Mouse (Mus musculus) kidney, postnatal 0 days (tissue): Measurements from ENCODE around the gene Uba7. TPM values are rescaled to one million over a fixed set of nuclear protein-coding genes. Genes with fewer than 3 reads are reported as not detected.

Experiments used
- ATAC-seq: fragments of 200-750 bp; cut with Nextera tagmentation; replicated peaks from 2 replicates; pipeline ENCODE4 v1.8.0; 2017; ENCODE audit warnings: low read depth, moderate number of reproducible peaks, moderate TSS enrichment, moderate library complexity; ENCODE audit not compliant: low FRiP score
- DNase-seq: peaks from one replicate; pipeline ENCODE4 v3.0.0-alpha.2; 2016; ENCODE audit warnings: low spot score
- H3K27ac ChIP-seq: fragments of 300-500 bp; sonication (generic); 2 replicates; pipeline ENCODE4 v1.5.1; 2014; ENCODE audit warnings: mild to moderate bottlenecking
- H3K27me3 ChIP-seq: fragments of 300-500 bp; sonication (generic); 2 replicates; pipeline ENCODE4 v1.6.1; 2014; ENCODE audit warnings: low read length, mixed read lengths; ENCODE audit not compliant: insufficient read depth
- H3K36me3 ChIP-seq: fragments of 300-500 bp; sonication (generic); 2 replicates; pipeline ENCODE4 v1.6.1; 2014; ENCODE audit warnings: low read length, mixed read lengths; ENCODE audit not compliant: insufficient read depth
- H3K4me1 ChIP-seq: fragments of 300-500 bp; sonication (generic); replicated peaks from 2 replicates; pipeline ENCODE4 v1.6.1; 2014; ENCODE audit warnings: antibody characterized with exemption, low read length, mixed read lengths; ENCODE audit not compliant: insufficient read depth
- H3K4me2 ChIP-seq: fragments of 300-500 bp; sonication (generic); 2 replicates; pipeline ENCODE4 v1.6.1; 2014; ENCODE audit warnings: mild to moderate bottlenecking, low read length, moderate library complexity, mixed read lengths
- H3K4me3 ChIP-seq: fragments of 300-500 bp; sonication (generic); replicated peaks from 2 replicates; pipeline ENCODE4 v1.5.1; 2014; ENCODE audit warnings: low read depth, low read length
- H3K9ac ChIP-seq: fragments of 300-500 bp; sonication (generic); 2 replicates; pipeline ENCODE4 v1.6.1; 2014; ENCODE audit warnings: low read depth, low read length
- H3K9me3 ChIP-seq: fragments of 300-500 bp; sonication (generic); replicated peaks from 2 replicates; pipeline ENCODE4 v1.6.1; 2016; ENCODE audit warnings: low read length, inconsistent platforms, mixed read lengths
- CTCF ChIP-seq: IDR thresholded peaks from 2 replicates; pipeline ENCODE4 v1.5.1; 2016; ENCODE audit warnings: antibody characterized with exemption, low read depth, mild to moderate bottlenecking, moderate library complexity
- WGBS: fragments of 180-500 bp; shearing (Covaris S2); extraction: QIAGEN DNeasy Blood & Tissue Kit; methylation state at CpG from one replicate; pipeline ENCODE4 v1.1.7; 2014; 5-methylcytosine and 5-hydroxymethylcytosine counted together
- polyA plus RNA-seq: library from polyadenylated mRNA; unstranded; fragments of >200 nt; fragmentation: Nextera tagmentation; extraction: Ambion mirVana; gene quantifications from 2 replicates; pipeline ENCODE4 v1.2.1, GENCODE M21; 2015

Gene Uba7
- polyA plus RNA-seq, 1 experiment from 2014 or later = 41.6 TPM

- peak; percentile 72 for ATAC-seq
Measured at GRCm38 (mm10) chr9:107982681-107983346, 7.5 kb downstream of the Uba7 start, which contains the start of gene Gm20661. TSS of gene Gm20661 (plus strand) at chr9:107983058.

GRCm38 (mm10) chr9:107983421-107983890 lies 8.2 kb downstream of the Uba7 start:
- peak; percentile 41 for ATAC-seq
- H3K4me2 ChIP-seq = peak overlapping the region; percentile 82

More at GRCm38 (mm10) chr9:107982681-107983346, 7.5 kb downstream of the Uba7 start, which contains the start of gene Gm20661:
- 14% methylated on average over 14 of the region's 14 CpGs for WGBS
- no peaks in the 10 kb centered on the region for H3K36me3 ChIP-seq
- H3K4me3 ChIP-seq = peak within 1 kb of the TSS; percentile 67
- no peaks in the 10 kb centered on the region for H3K27me3 ChIP-seq
- peak within 1 kb of the TSS; percentile 82 for H3K4me2 ChIP-seq
- peak within 1 kb of the TSS; percentile 67 for H3K9ac ChIP-seq
- TF ChIP-seq CTCF = no peak
- H3K4me1 ChIP-seq = peaks cover 22% of the 10 kb centered on the region
- no peaks in the 10 kb centered on the region for H3K9me3 ChIP-seq
- DNase-seq = peak; percentile 96
- peak within 1 kb of the TSS; percentile 98 for H3K27ac ChIP-seq

GRCm38 (mm10) chr9:107984052-107984753 lies 8.9 kb downstream of the Uba7 start:
- H3K9ac ChIP-seq = peak overlapping the region; percentile 67
- WGBS = 42% methylated on average over 19 of the region's 19 CpGs
- peak overlapping the region; percentile 82 for H3K4me2 ChIP-seq
- H3K27ac ChIP-seq = peak overlapping the region; percentile 98
- DNase-seq = no peak
- H3K4me3 ChIP-seq = peak overlapping the region; percentile 67
- H3K9me3 ChIP-seq = no peaks in the 10 kb centered on the region
- ATAC-seq = no peak
- TF ChIP-seq CTCF = no peak
- H3K27me3 ChIP-seq = no peaks in the 10 kb centered on the region
- no peaks in the 10 kb centered on the region for H3K36me3 ChIP-seq
- peaks cover 22% of the 10 kb centered on the region for H3K4me1 ChIP-seq

More at GRCm38 (mm10) chr9:107983421-107983890, 8.2 kb downstream of the Uba7 start:
- H3K9ac ChIP-seq = peak overlapping the region; percentile 67
- H3K27me3 ChIP-seq = no peaks in the 10 kb centered on the region
- H3K4me1 ChIP-seq = peaks cover 22% of the 10 kb centered on the region
- H3K9me3 ChIP-seq = no peaks in the 10 kb centered on the region
- no peak for TF ChIP-seq CTCF
- peak; percentile 97 for DNase-seq
- peak overlapping the region; percentile 98 for H3K27ac ChIP-seq
- 14% methylated on average over 4 of the region's 4 CpGs for WGBS
- H3K4me3 ChIP-seq = peak overlapping the region; percentile 67
- H3K36me3 ChIP-seq = no peaks in the 10 kb centered on the region

GRCm38 (mm10) chr9:107984754-107985055 lies 9.4 kb downstream of the Uba7 start:
- Histone ChIP-seq H3K36me3 (no peaks in the 10 kb centered on the region), H3K9me3 (no peaks in the 10 kb centered on the region), H3K4me1 (peaks cover 22% of the 10 kb centered on the region), H3K27ac (peak overlapping the region; percentile 98), H3K27me3 (no peaks in the 10 kb centered on the region), H3K9ac (peak overlapping the region; percentile 67), H3K4me2 (peak overlapping the region; percentile 82), H3K4me3 (peak overlapping the region; percentile 67)
- no peak for DNase-seq
- WGBS = 32% methylated on average over 9 of the region's 9 CpGs
- TF ChIP-seq CTCF = no peak
- ATAC-seq = no peak

- Histone ChIP-seq H3K9ac (peak within 1 kb of the TSS; percentile 67), H3K4me2 (peak within 1 kb of the TSS; percentile 82), H3K4me3 (peak within 1 kb of the TSS; percentile 67), H3K4me1 (peaks cover 22% of the 10 kb centered on the region), H3K27me3 (no peaks in the 10 kb centered on the region), H3K36me3 (no peaks in the 10 kb centered on the region), H3K9me3 (no peaks in the 10 kb centered on the region), H3K27ac (peak within 1 kb of the TSS; percentile 98)
- no peak; the same call in 1 of the 2 replicates for TF ChIP-seq CTCF
- under 1% methylated on average over 58 of the region's 58 CpGs for WGBS
- ATAC-seq (peak; percentile 44), DNase-seq (peak; percentile 94)
Measured at GRCm38 (mm10) chr9:107985131-107986119, 10.1 kb downstream of the Uba7 start, which contains the start of gene Inka1. TSS of gene Inka1 (minus strand) at chr9:107985879.

GRCm38 (mm10) chr9:107986376-107986775 lies 11.1 kb downstream of the Uba7 start:
- peak overlapping the region; percentile 67 for H3K4me3 ChIP-seq
- no peak overlapping the region for H3K9ac ChIP-seq
- ATAC-seq = peak; percentile 30
- 1% methylated on average over 18 of the region's 18 CpGs for WGBS
- H3K36me3 ChIP-seq = no peaks in the 10 kb centered on the region
- H3K27me3 ChIP-seq = no peaks in the 10 kb centered on the region
- peak overlapping the region; percentile 82 for H3K4me2 ChIP-seq
- peak overlapping the region; percentile 98; the same call in 1 of the 2 replicates for H3K27ac ChIP-seq
- H3K9me3 ChIP-seq = no peaks in the 10 kb centered on the region
- DNase-seq = peak; percentile 95
- peak; percentile 96 for TF ChIP-seq CTCF
- H3K4me1 ChIP-seq = peaks cover 22% of the 10 kb centered on the region
